Mouse (Mus musculus): Measurements from ENCODE around the gene Vmn1r66.
"Not testable (repeated sequence)": the region's sequence is repeated elsewhere in the genome, so short reads cannot be mapped to it uniquely, and the experiment has no call there.

The Vmn1r66 gene

DNA sequence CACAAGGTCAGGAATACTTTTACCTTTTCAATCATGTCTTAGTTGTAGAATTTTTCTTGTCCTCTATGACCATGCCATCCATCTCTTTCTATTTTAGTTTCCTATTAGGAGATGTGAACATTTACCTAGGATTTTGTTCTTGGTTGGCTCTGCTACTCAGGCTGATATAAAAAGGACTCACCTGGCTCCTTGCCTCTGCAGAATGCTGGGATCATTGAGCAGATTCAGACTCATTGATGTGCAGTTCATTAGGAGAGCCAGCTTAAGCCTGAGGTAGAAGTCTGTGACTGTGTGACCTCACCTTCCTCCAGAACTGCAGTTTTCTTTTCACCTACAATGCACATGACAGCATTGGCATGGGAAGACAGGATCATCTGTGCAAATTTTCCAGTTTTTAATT is at the start of gene Vmn1r66:
Vmn1r66 (minus strand) TSS at position 101 of the 400 bp plus-strand sequence.
- DNase-seq, result no peak

DNA sequence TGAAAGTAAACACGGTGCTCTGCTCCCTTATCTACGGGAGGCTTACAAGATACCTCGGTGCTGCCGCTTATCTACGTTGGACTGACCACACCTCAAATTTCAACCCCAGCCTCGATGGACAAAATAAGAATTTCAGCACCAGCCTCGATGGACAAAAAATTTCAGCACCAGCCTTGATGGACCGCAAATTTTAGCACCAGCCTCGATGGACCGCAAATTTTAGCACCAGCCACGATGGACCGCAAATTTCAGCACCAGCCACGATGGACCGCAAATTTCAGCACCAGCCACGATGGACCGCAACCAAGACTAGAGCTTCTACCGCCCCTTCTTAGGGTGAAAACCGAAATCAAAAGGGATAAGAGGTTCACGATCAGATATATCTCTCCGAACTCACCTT is 47.7 kb upstream of the Vmn1r66 start:
- DNase-seq, result not testable (repeated sequence)

DNA sequence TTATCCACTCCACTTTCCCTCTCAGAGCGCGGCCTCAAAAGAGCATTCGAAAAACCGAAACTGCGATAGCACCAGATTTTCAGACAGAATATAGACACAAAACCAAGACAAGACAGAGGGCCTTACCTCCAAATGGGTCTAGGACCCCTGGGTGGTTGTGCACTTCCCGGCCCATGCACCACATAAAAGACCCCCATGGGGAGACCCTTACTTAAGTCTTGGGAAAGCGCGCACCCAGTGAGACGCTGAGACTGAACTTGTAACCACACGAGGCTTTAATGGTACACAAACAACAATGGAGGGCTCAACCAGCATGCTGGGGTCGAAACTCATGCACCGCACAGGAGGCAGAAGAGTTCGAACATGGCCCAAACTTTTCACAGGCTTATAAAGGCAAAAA is 25.7 kb downstream of the Vmn1r66 start:
- DNase-seq, result no peak

DNA sequence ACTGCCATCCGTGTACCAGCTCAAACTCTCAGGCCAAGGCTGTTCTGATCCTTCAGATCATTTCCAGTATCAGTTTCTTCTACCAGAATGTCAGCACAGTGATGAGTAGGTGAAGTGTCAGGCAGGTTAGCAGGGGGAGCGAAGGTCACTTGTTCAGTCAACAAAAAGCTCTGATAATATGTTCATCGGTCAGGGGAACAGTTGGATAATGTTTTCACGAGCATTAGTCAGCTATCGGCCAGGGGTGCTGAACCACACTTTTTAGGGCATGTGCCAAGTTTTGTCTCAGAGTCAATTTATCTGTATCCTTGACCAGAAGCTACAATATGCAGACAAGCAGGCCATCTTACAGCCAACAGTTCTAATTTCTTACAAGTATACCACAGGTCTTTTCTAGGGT is 28.7 kb downstream of the Vmn1r66 start:
- DNase-seq, result no peak

Data from thymus, postnatal 36 days (tissue).